Mouse (Mus musculus): Measurements from ENCODE around the gene Gm732.

Gm732 gene

GRCm38 (mm10) chrX:107948365-107948764 is at the start of gene Gm732:
TSS of gene Gm732 (minus strand) at chrX:107948465.
- no peak for DNase-seq (ENCODE audit: extremely low spot score)
